Comparison of ENCODE assay signal across 8 mouse cellular contexts in genomic region chr7:72541521-72542478, GRCm38 (mm10).
DNase-seq lines count a peak whose midpoint lies in the region; ATAC-seq and TF ChIP-seq lines count a peak whose summit lies in the region.

No protein-coding gene starts in this region.

- H3K79me2 ChIP-seq in CH12.LX (replicated peaks; ENCODE audit: control insufficient read depth, extremely low read depth, insufficient read depth, poor library complexity, severe bottlenecking) = no peaks in the 10 kb centered on the region

- in situ Hi-C loops in CH12.LX (cut with MboI; ENCODE audit: low pct_ligation_motif_present, low pct_unique_long_range_greater_than_20kb, low sequenced_read_pairs) = no loop called here

- no peak overlapping the region for H3K4me3 ChIP-seq in heart, embryonic 12.5 days
- H3K4me3 ChIP-seq in CH12.LX (replicated peaks in 1 of 3; ENCODE audit: low read depth in 2 of 3, low read length in 2 of 3, poor library complexity in 1 of 3) = peak overlapping the region in 1 of 3 experiments; percentile 15
- H3K4me3 ChIP-seq in forebrain, embryonic 14.5 days (ENCODE audit: low read depth, low read length) = no peak overlapping the region
- no peak overlapping the region for H3K4me3 ChIP-seq in limb, embryonic 10.5 days
- no peak overlapping the region for H3K4me3 ChIP-seq in stomach, embryonic 16.5 days (replicated peaks; ENCODE audit: low read length)

- 72% methylated on average over 14 of the region's 14 CpGs for WGBS in heart, embryonic 12.5 days
- 44% methylated on average over 14 of the region's 14 CpGs for WGBS in forebrain, embryonic 14.5 days
- WGBS in limb, embryonic 10.5 days = 42% methylated on average over 14 of the region's 14 CpGs
- 36% methylated on average over 14 of the region's 14 CpGs for WGBS in stomach, embryonic 16.5 days

- no peak overlapping the region for H3K9ac ChIP-seq in heart, embryonic 12.5 days
- no peak overlapping the region for H3K9ac ChIP-seq in CH12.LX (ENCODE audit: insufficient read depth, low read depth)
- H3K9ac ChIP-seq in forebrain, embryonic 14.5 days (ENCODE audit: low read length) = no peak overlapping the region
- H3K9ac ChIP-seq in stomach, embryonic 16.5 days (ENCODE audit: low read length) = no peak overlapping the region

- no peak overlapping the region for H3K4me2 ChIP-seq in heart, embryonic 12.5 days
- peak overlapping the region; percentile 10; the same call in 1 of the 2 replicates for H3K4me2 ChIP-seq in CH12.LX (ENCODE audit: insufficient read depth, low read depth, poor library complexity, severe bottlenecking)
- no peak overlapping the region for H3K4me2 ChIP-seq in forebrain, embryonic 14.5 days (ENCODE audit: low read length)
- H3K4me2 ChIP-seq in stomach, embryonic 16.5 days (ENCODE audit: low read depth, low read length) = peak overlapping the region; percentile 36; the same call in 1 of the 2 replicates

- peak; percentile 26; the same call in 1 of the 2 replicates for TF ChIP-seq EP300 in CH12.LX (IDR thresholded peaks at IDR 0.05; ENCODE audit: low read length)

- no peaks in the 10 kb centered on the region for H3K36me3 ChIP-seq in heart, embryonic 12.5 days
- no peaks in the 10 kb centered on the region for H3K36me3 ChIP-seq in CH12.LX (replicated peaks in 1 of 2; ENCODE audit: control insufficient read depth in 1 of 2, insufficient read depth in 1 of 2, low read length in 1 of 2)
- H3K36me3 ChIP-seq in forebrain, embryonic 14.5 days (ENCODE audit: control insufficient read depth, insufficient read depth, low read length) = no peaks in the 10 kb centered on the region
- no peaks in the 10 kb centered on the region for H3K36me3 ChIP-seq in limb, embryonic 10.5 days
- no peaks in the 10 kb centered on the region for H3K36me3 ChIP-seq in stomach, embryonic 16.5 days (ENCODE audit: control insufficient read depth, insufficient read depth, low read length)

- DNase-seq in heart, adult 18-20 months = peak; percentile 40 to 44
- peak; percentile 62 for DNase-seq in CH12.LX (ENCODE audit: extremely low read depth)
- peak; percentile 40 for DNase-seq in forebrain, embryonic 14.5 days (ENCODE audit: low spot score)
- DNase-seq in limb, embryonic 10.5 days (ENCODE audit: low spot score) = peak; percentile 40
- DNase-seq in thymus, postnatal 10 days (ENCODE audit: low spot score in 2 of 2) = no peak
- DNase-seq in ovary, postnatal 10 days (ENCODE audit: low spot score) = no peak

- H3K4me1 ChIP-seq in heart, embryonic 12.5 days (replicated peaks) = 0 out of 2 replicates have a peak, but pooled peaks cover 3% of the 10 kb centered on the region
- H3K4me1 ChIP-seq in CH12.LX (ENCODE audit: control insufficient read depth in 1 of 2, insufficient read depth in 2 of 2) = peaks cover 0 to 30% of the 10 kb centered on the region in 2 experiments; a peak in 2 of 4 replicates
- peaks cover 12% of the 10 kb centered on the region; the same call in 1 of the 2 replicates for H3K4me1 ChIP-seq in forebrain, embryonic 14.5 days (ENCODE audit: control insufficient read depth, insufficient read depth, low read length)
- peaks cover 29% of the 10 kb centered on the region for H3K4me1 ChIP-seq in limb, embryonic 10.5 days
- no peaks in the 10 kb centered on the region for H3K4me1 ChIP-seq in stomach, embryonic 16.5 days (ENCODE audit: control insufficient read depth, insufficient read depth, low read length)

- peak; percentile 8 for TF ChIP-seq RAD21 in CH12.LX (IDR thresholded peaks at IDR 0.05; ENCODE audit: low read depth, low read length)

- dilution Hi-C loops in CH12.LX (cut with MboI; ENCODE audit: extremely low pct_ligation_motif_present, extremely low pct_unique_long_range_greater_than_20kb, low sequenced_read_pairs) = no loop called here

- H3K9me3 ChIP-seq in heart, embryonic 12.5 days (replicated peaks) = no peaks in the 10 kb centered on the region
- peaks cover 2% of the 10 kb centered on the region for H3K9me3 ChIP-seq in CH12.LX (replicated peaks; ENCODE audit: low read length)
- H3K9me3 ChIP-seq in forebrain, embryonic 14.5 days (replicated peaks; ENCODE audit: control insufficient read depth, low read length) = no peaks in the 10 kb centered on the region
- H3K9me3 ChIP-seq in limb, embryonic 10.5 days (replicated peaks) = no peaks in the 10 kb centered on the region
- no peaks in the 10 kb centered on the region for H3K9me3 ChIP-seq in stomach, embryonic 16.5 days (replicated peaks; ENCODE audit: control insufficient read depth, low read length)

- no peak overlapping the region for H3K27ac ChIP-seq in heart, embryonic 12.5 days (ENCODE audit: poor library complexity, severe bottlenecking)
- H3K27ac ChIP-seq in CH12.LX (ENCODE audit: insufficient read depth, low read depth) = no peak overlapping the region
- H3K27ac ChIP-seq in forebrain, embryonic 14.5 days (ENCODE audit: low read depth, low read length) = no peak overlapping the region
- H3K27ac ChIP-seq in limb, embryonic 10.5 days = peak overlapping the region; percentile 81
- H3K27ac ChIP-seq in stomach, embryonic 16.5 days (ENCODE audit: low read length) = no peak overlapping the region

- H3K27me3 ChIP-seq in heart, embryonic 12.5 days (replicated peaks) = no peaks in the 10 kb centered on the region
- no peaks in the 10 kb centered on the region for H3K27me3 ChIP-seq in CH12.LX (replicated peaks)
- no peaks in the 10 kb centered on the region for H3K27me3 ChIP-seq in forebrain, embryonic 14.5 days (replicated peaks; ENCODE audit: control insufficient read depth, insufficient read depth, low read length)
- no peaks in the 10 kb centered on the region for H3K27me3 ChIP-seq in limb, embryonic 10.5 days (ENCODE audit: low read depth, poor library complexity, severe bottlenecking)
- H3K27me3 ChIP-seq in stomach, embryonic 16.5 days (ENCODE audit: control insufficient read depth, insufficient read depth, low read length) = no peaks in the 10 kb centered on the region

- TF ChIP-seq POLR2A in CH12.LX (IDR thresholded peaks at IDR 0.05; ENCODE audit: low read depth, low read length) = no peak

- no peak for ATAC-seq in heart, embryonic 12.5 days (ENCODE audit: insufficient number of reproducible peaks, low FRiP score)
- peak; percentile 29; the same call in 1 of the 2 replicates for ATAC-seq in forebrain, embryonic 14.5 days
- ATAC-seq in stomach, embryonic 16.5 days (ENCODE audit: insufficient read depth, low FRiP score) = no peak

- TF ChIP-seq CTCF in CH12.LX (conservative IDR thresholded peaks at IDR 0.05 in 1 of 2, IDR thresholded peaks at IDR 0.05 in 1 of 2; ENCODE audit: low read depth in 2 of 2, low read length in 2 of 2) = no peak

TF ChIP-seq in CH12.LX, 34 proteins besides CTCF, POLR2A, EP300 and RAD21:
- TF ChIP-seq IRF4 (IDR thresholded peaks at IDR 0.05; ENCODE audit: low read depth, low read length) (no peak), NELFE (IDR thresholded peaks at IDR 0.05; ENCODE audit: low read depth, low read length) (no peak), BHLHE40 (IDR thresholded peaks at IDR 0.05; ENCODE audit: low read depth, low read length) (peak; percentile 6; the same call in 1 of the 2 replicates), ETS1 (conservative IDR thresholded peaks at IDR 0.05; ENCODE audit: low read depth, low read length) (peak; percentile 26; the same call in 1 of the 2 replicates), RCOR1 (conservative IDR thresholded peaks at IDR 0.05; ENCODE audit: low read depth, low read length) (no peak), NRF1 (IDR thresholded peaks at IDR 0.05; ENCODE audit: low read depth, low read length) (no peak), ZNF384 (IDR thresholded peaks at IDR 0.05; ENCODE audit: low read depth, low read length) (peak; percentile 78)
TF ChIP-seq in CH12.LX: peak in this region for 3.

Comparison
In these comparisons a context has a peak if more than half of its experiments do, and no peak if none do; other contexts are left out.
1. DNase-seq: peak in heart, adult 18-20 months (2 of 2), CH12.LX (single experiment), forebrain, embryonic 14.5 days (single experiment) and limb, embryonic 10.5 days (single experiment); none in thymus, postnatal 10 days (0 of 2) and ovary, postnatal 10 days (single experiment).
2. H3K4me2 ChIP-seq: peak in CH12.LX (single experiment) and stomach, embryonic 16.5 days (single experiment); none in heart, embryonic 12.5 days (single experiment) and forebrain, embryonic 14.5 days (single experiment).